Comparison of ENCODE assay signal across 24 mouse cellular contexts in the genomic region with DNA sequence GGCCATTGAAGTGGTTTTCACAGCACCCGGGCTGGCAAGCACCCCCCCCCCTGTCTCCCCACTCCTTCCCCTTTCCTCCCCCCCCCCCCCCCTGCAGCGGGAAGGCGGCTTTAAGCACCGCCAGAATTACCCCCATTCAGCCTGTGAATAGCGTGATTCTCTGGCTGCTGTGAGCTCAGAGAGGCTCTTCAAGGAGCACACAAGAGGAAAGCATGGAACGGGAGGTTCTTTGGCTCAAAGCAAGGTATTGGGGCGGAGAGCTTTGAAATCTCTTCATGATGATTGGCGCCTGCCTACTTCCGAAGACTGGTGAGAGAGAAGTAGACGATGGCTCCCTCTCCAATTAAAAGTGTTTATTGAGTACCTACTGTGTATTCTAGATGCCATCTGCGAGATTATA. TPM values are rescaled to one million over a fixed set of nuclear protein-coding genes. Genes with fewer than 3 reads are reported as not detected.
DNase-seq lines count a peak whose midpoint lies in the region; ATAC-seq and TF ChIP-seq lines count a peak whose summit lies in the region.
"Had no signal": no experiment of that assay in that cellular context is flagged by ENCODE, and none has a peak within 500 bp of the region (broad histone marks: within the 10 kb centered on the region; RNA-seq: fewer than 3 reads in every experiment).

No protein-coding gene starts in this region.

- H3K4me3 ChIP-seq in forebrain, postnatal 0 days (ENCODE audit: low read depth, low read length): no peak overlapping the region
- no peak overlapping the region for H3K4me3 ChIP-seq in forebrain, embryonic 11.5 days (ENCODE audit: low read depth, low read length)
- no peak overlapping the region for H3K4me3 ChIP-seq in lung, postnatal 0 days (ENCODE audit: low read depth, low read length)
- H3K4me3 ChIP-seq: embryonic facial prominence, embryonic 12.5 days; embryonic facial prominence, embryonic 15.5 days; gastrocnemius, adult 2 months; hindbrain, embryonic 12.5 days; hindbrain, embryonic 15.5 days had no signal

- no peak for TF ChIP-seq POLR2A in brain, embryonic 14.5 days (IDR thresholded peaks at IDR 0.05; ENCODE audit: borderline replicate concordance, extremely low read depth, insufficient read depth, insufficient read length, poor library complexity, severe bottlenecking)

- H3K4me1 ChIP-seq in forebrain, postnatal 0 days (ENCODE audit: insufficient read depth): no peaks in the 10 kb centered on the region
- no peaks in the 10 kb centered on the region for H3K4me1 ChIP-seq in forebrain, embryonic 11.5 days (replicated peaks; ENCODE audit: control insufficient read depth, insufficient read depth, low read length)
- H3K4me1 ChIP-seq in lung, postnatal 0 days (ENCODE audit: insufficient read depth, low read depth, low read length): no peaks in the 10 kb centered on the region
- H3K4me1 ChIP-seq: embryonic facial prominence, embryonic 12.5 days; embryonic facial prominence, embryonic 15.5 days; hindbrain, embryonic 12.5 days; hindbrain, embryonic 15.5 days had no signal

- TF ChIP-seq CTCF in forebrain, postnatal 0 days (IDR thresholded peaks at IDR 0.05; ENCODE audit: low read depth): no peak
- TF ChIP-seq CTCF in lung, postnatal 0 days (IDR thresholded peaks at IDR 0.05): no peak
- no peak for TF ChIP-seq CTCF in brain, embryonic 14.5 days (IDR thresholded peaks at IDR 0.05; ENCODE audit: borderline replicate concordance, extremely low read depth, insufficient read depth, insufficient read length)

- no peaks in the 10 kb centered on the region for H3K27me3 ChIP-seq in forebrain, postnatal 0 days (ENCODE audit: insufficient read depth, low read length)
- H3K27me3 ChIP-seq in forebrain, embryonic 11.5 days (ENCODE audit: control insufficient read depth, insufficient read depth, low read length): no peaks in the 10 kb centered on the region
- no peaks in the 10 kb centered on the region for H3K27me3 ChIP-seq in lung, postnatal 0 days (replicated peaks; ENCODE audit: insufficient read depth, low read length)
- H3K27me3 ChIP-seq: embryonic facial prominence, embryonic 12.5 days; embryonic facial prominence, embryonic 15.5 days; hindbrain, embryonic 12.5 days; hindbrain, embryonic 15.5 days had no signal

- H3K36me3 ChIP-seq in forebrain, postnatal 0 days (ENCODE audit: insufficient read depth): no peaks in the 10 kb centered on the region
- no peaks in the 10 kb centered on the region for H3K36me3 ChIP-seq in forebrain, embryonic 11.5 days (ENCODE audit: control insufficient read depth, insufficient read depth, low read length)
- H3K36me3 ChIP-seq in lung, postnatal 0 days (ENCODE audit: insufficient read depth, low read length): no peaks in the 10 kb centered on the region
- H3K36me3 ChIP-seq: embryonic facial prominence, embryonic 12.5 days; embryonic facial prominence, embryonic 15.5 days; hindbrain, embryonic 12.5 days; hindbrain, embryonic 15.5 days had no signal

- TF ChIP-seq EP300 in lung, postnatal 0 days (IDR thresholded peaks at IDR 0.05): no peak

- DNase-seq in forebrain, postnatal 0 days: no peak
- no peak for DNase-seq in forebrain, embryonic 11.5 days (ENCODE audit: low spot score)
- DNase-seq in lung, postnatal 0 days (ENCODE audit: low spot score): peak; percentile 61
- DNase-seq in lung, postnatal 10 days: no peak
- DNase-seq in brain, adult 2 months (ENCODE audit: low read depth, low spot score): peak; percentile 59
- DNase-seq in brain, embryonic 14.5 days (ENCODE audit: low read depth): peak; percentile 83
- DNase-seq in cerebellum, adult 11-12 months: no peak
- DNase-seq: adrenal gland, adult 2 months; adrenal gland, postnatal 14 days; cerebellum, adult 2 months; cerebellum, adult 9-11 months; cerebellum, postnatal 25 days; gastrocnemius, adult 2 months; gastrocnemius, postnatal 14 days; heart, adult 11 months had no signal

- 35% methylated on average over 8 of the region's 11 CpGs for WGBS in forebrain, postnatal 0 days
- WGBS in forebrain, embryonic 11.5 days: 62% methylated on average over 11 of the region's 11 CpGs
- WGBS in lung, postnatal 0 days: 43% methylated on average over 9 of the region's 11 CpGs

- H3K9me3 ChIP-seq in forebrain, postnatal 0 days (ENCODE audit: low read length): no peaks in the 10 kb centered on the region
- H3K9me3 ChIP-seq in forebrain, embryonic 11.5 days (ENCODE audit: control insufficient read depth, low read length): no peaks in the 10 kb centered on the region
- H3K9me3 ChIP-seq in lung, postnatal 0 days (ENCODE audit: low read length): no peaks in the 10 kb centered on the region
- H3K9me3 ChIP-seq: embryonic facial prominence, embryonic 12.5 days; embryonic facial prominence, embryonic 15.5 days; hindbrain, embryonic 12.5 days; hindbrain, embryonic 15.5 days had no signal

- peak; percentile 59; the same call in 1 of the 2 replicates for ATAC-seq in forebrain, postnatal 0 days
- no peak for ATAC-seq in forebrain, embryonic 11.5 days (replicated peaks; ENCODE audit: low FRiP score)
- peak; percentile 77 for ATAC-seq in lung, postnatal 0 days
- ATAC-seq: CD4-positive, CD25-positive, alpha-beta regulatory T cell, adult 4 months; forebrain, embryonic 16.5 days had no signal

- no peak overlapping the region for H3K4me2 ChIP-seq in forebrain, postnatal 0 days (ENCODE audit: low read depth)
- H3K4me2 ChIP-seq in forebrain, embryonic 11.5 days (ENCODE audit: low read depth, low read length, severe bottlenecking): no peak overlapping the region
- 0 out of 2 replicates have a peak overlapping the region, but pooled peaks have one; percentile 12 for H3K4me2 ChIP-seq in lung, postnatal 0 days (replicated peaks; ENCODE audit: low read depth, low read length)
- H3K4me2 ChIP-seq: embryonic facial prominence, embryonic 12.5 days; embryonic facial prominence, embryonic 15.5 days; heart, embryonic 11.5 days; hindbrain, embryonic 12.5 days; hindbrain, embryonic 15.5 days had no signal

- no peak overlapping the region for H3K27ac ChIP-seq in forebrain, postnatal 0 days (ENCODE audit: low read depth, low read length)
- H3K27ac ChIP-seq in forebrain, embryonic 11.5 days (ENCODE audit: low read depth, low read length): no peak overlapping the region
- no peak overlapping the region for H3K27ac ChIP-seq in lung, postnatal 0 days (ENCODE audit: low read length)
- H3K27ac ChIP-seq: embryonic facial prominence, embryonic 12.5 days; embryonic facial prominence, embryonic 15.5 days; gastrocnemius, adult 2 months; hindbrain, embryonic 12.5 days; hindbrain, embryonic 15.5 days had no signal

- no peak overlapping the region for H3K9ac ChIP-seq in forebrain, postnatal 0 days
- no peak overlapping the region for H3K9ac ChIP-seq in forebrain, embryonic 11.5 days (ENCODE audit: low read length)
- H3K9ac ChIP-seq in lung, postnatal 0 days (replicated peaks; ENCODE audit: low read depth): no peak overlapping the region
- H3K9ac ChIP-seq: embryonic facial prominence, embryonic 12.5 days; embryonic facial prominence, embryonic 15.5 days; hindbrain, embryonic 12.5 days; hindbrain, embryonic 15.5 days had no signal

RNA-seq across cellular contexts. Expression of gene Nos1, which starts 44.5 kb away (rescaled TPM):
- 16.9 and 18.1 TPM in 2 replicates for total RNA-seq in forebrain, postnatal 0 days (2014; rRNA removed)
- polyA plus RNA-seq in forebrain, postnatal 0 days (2015; fragmentation: Nextera tagmentation; extraction: Ambion mirVana): 3.8 and 4.1 TPM in 2 replicates
- polyA plus RNA-seq in forebrain, embryonic 11.5 days (2014; fragmentation: Nextera tagmentation; extraction: Ambion mirVana): 0.12 and 0.15 TPM in 2 replicates
- 0.02 and 0.05 TPM in 2 replicates for polyA plus RNA-seq in lung, postnatal 0 days (2015; fragmentation: Nextera tagmentation; extraction: Ambion mirVana)
- 3.9 and 5.1 TPM in 2 replicates for polyA plus RNA-seq in brain, embryonic 14.5 days (2012; rRNA removed)
- total RNA-seq: common myeloid progenitor, adult 5-6 weeks; hematopoietic stem cell, adult 5-6 weeks had no signal
- polyA plus RNA-seq: heart, embryonic 11.5 days had no signal

Comparison
In these comparisons a context has a peak if more than half of its experiments do, and no peak if none do; other contexts are left out.
1. DNase-seq: peak in lung, postnatal 0 days (single experiment), brain, adult 2 months (single experiment) and brain, embryonic 14.5 days (single experiment); none in forebrain, postnatal 0 days (single experiment), forebrain, embryonic 11.5 days (single experiment), lung, postnatal 10 days (single experiment) and cerebellum, adult 11-12 months (single experiment).